Mouse (Mus musculus): ENCODE measurements around the gene Apopt1. TPM values are rescaled to one million over a fixed set of nuclear protein-coding genes. Genes with fewer than 3 reads are reported as not detected.
A peak's percentile ranks its signal among the peaks of the same experiment; 100 is the strongest.
"Not testable (repeated sequence)": the region's sequence is repeated elsewhere in the genome, so short reads cannot be mapped to it uniquely, and the experiment has no call there.

The Apopt1 gene
- polyA plus RNA-seq, 1 experiment from 2014 or later, result 25.8 TPM

- 52% methylated on average over 4 of the region's 4 CpGs for WGBS (ENCODE audit: missing documents)
- Histone ChIP-seq H3K79me2 (ENCODE audit: inconsistent target) (peaks cover 23% of the 10 kb centered on the region; the same call in 1 of the 2 replicates), H3K36me3 (ENCODE audit: inconsistent target) (peaks cover 26% of the 10 kb centered on the region), H3K4me3 (ENCODE audit: inconsistent target) (no peak overlapping the region), H3K27ac (no peak overlapping the region)
Observed at GRCm38 (mm10) chr12:111708181-111708580, 4.9 kb upstream of the Apopt1 start.

DNA sequence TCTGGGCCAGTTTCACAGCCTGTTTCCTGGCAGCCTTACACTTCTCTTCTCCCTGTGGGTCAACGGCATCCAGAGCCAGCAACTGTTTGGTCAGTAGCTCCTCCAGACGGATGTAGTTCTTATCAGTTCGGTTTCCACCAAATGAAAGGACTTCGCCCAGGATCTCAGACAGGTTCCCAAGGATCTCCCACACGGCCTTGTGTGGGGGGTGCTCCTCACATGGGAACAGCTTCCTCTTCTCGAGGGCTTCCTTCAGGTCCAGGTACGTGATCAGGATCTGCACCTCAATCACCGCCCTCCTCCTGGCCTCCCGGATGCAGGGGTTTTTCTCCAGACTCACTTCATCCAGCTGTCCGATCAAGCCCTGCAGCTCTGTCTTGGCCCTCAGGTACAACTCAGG lies 3.0 kb upstream of the Apopt1 start:
- 96% methylated on average over 10 of the region's 10 CpGs for WGBS (ENCODE audit: missing documents)
- H3K79me2 ChIP-seq (ENCODE audit: inconsistent target), result peaks cover 40% of the 10 kb centered on the region; the same call in 1 of the 2 replicates
- H3K27ac ChIP-seq, result no peak overlapping the region
- H3K4me3 ChIP-seq (ENCODE audit: inconsistent target), result no peak overlapping the region
- peaks cover 26% of the 10 kb centered on the region for H3K36me3 ChIP-seq (ENCODE audit: inconsistent target)

GRCm38 (mm10) chr12:111712476-111712875 lies 585 bp upstream of the Apopt1 start:
- H3K79me2 ChIP-seq (ENCODE audit: inconsistent target), result peaks cover 64% of the 10 kb centered on the region; the same call in 1 of the 2 replicates
- no peak overlapping the region for H3K27ac ChIP-seq
- H3K4me3 ChIP-seq (ENCODE audit: inconsistent target), result peak overlapping the region; percentile 65
- 1% methylated on average over 26 of the region's 33 CpGs for WGBS (ENCODE audit: missing documents)
- peaks cover 26% of the 10 kb centered on the region for H3K36me3 ChIP-seq (ENCODE audit: inconsistent target)

GRCm38 (mm10) chr12:111713880-111714279 lies 819 bp downstream of the Apopt1 start:
- 71% methylated on average over 6 of the region's 6 CpGs for WGBS (ENCODE audit: missing documents)
- not testable (repeated sequence) for H3K27ac ChIP-seq
- Histone ChIP-seq H3K79me2 (ENCODE audit: inconsistent target) (peaks cover 77% of the 10 kb centered on the region; the same call in 1 of the 2 replicates), H3K4me3 (ENCODE audit: inconsistent target) (peak overlapping the region; percentile 69), H3K36me3 (ENCODE audit: inconsistent target) (peaks cover 23% of the 10 kb centered on the region)

GRCm38 (mm10) chr12:111716505-111716904 lies 3.4 kb downstream of the Apopt1 start:
- no peak overlapping the region for H3K27ac ChIP-seq
- WGBS (ENCODE audit: missing documents), result 96% methylated on average over 7 of the region's 7 CpGs
- H3K79me2 ChIP-seq (ENCODE audit: inconsistent target), result peaks cover 78% of the 10 kb centered on the region; the same call in 1 of the 2 replicates
- no peak overlapping the region for H3K4me3 ChIP-seq (ENCODE audit: inconsistent target)
- H3K36me3 ChIP-seq (ENCODE audit: inconsistent target), result no peaks in the 10 kb centered on the region

DNA sequence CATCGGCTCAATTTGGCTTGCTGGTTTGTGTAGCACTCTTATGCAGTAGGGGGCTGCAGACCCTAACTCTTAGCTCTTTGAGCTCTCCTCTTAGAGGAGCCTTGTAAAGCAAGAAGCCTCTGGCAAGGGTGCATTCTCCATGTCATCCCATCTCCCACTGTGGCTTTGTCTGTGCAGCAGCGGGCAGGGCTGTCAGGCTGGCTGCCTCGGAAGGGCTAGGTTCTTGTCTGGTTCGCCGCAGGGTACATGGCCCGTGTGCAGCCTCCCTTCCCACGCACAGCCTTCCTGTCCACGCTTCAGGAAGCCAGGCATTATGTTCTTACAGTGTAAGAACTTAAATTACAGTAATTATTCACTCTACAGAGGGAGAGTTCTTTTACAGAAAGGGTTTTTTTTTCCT lies 5.6 kb downstream of the Apopt1 start:
- Histone ChIP-seq H3K27ac (no peak overlapping the region), H3K79me2 (ENCODE audit: inconsistent target) (peaks cover 65% of the 10 kb centered on the region; the same call in 1 of the 2 replicates), H3K36me3 (ENCODE audit: inconsistent target) (peaks cover 2% of the 10 kb centered on the region; the same call in 1 of the 2 replicates), H3K4me3 (ENCODE audit: inconsistent target) (no peak overlapping the region)
- 74% methylated on average over 8 of the region's 8 CpGs for WGBS (ENCODE audit: missing documents)

DNA sequence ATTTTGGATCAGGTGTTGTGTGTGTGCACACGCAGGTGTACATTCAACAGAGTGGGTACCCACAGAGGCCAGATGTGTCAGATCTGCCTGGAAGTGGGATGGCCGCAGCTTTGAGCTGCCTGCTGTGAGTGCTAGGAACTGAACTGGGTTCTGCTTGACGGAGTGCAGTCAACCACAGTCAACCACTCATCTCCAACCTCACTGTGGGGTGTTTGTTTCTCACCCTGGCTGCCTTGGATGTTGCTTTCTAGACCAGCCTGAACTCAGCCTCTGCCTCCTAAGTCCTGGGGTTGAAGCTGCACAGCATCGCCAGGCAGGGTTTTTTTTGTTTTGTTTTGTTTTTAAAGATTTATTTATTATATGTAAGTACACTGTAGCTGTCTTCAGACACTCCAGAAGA lies 7.2 kb downstream of the Apopt1 start:
- Histone ChIP-seq H3K79me2 (ENCODE audit: inconsistent target) (peaks cover 50% of the 10 kb centered on the region; the same call in 1 of the 2 replicates), H3K4me3 (ENCODE audit: inconsistent target) (no peak overlapping the region), H3K27ac (no peak overlapping the region), H3K36me3 (ENCODE audit: inconsistent target) (peaks cover 15% of the 10 kb centered on the region; the same call in 1 of the 2 replicates)
- WGBS (ENCODE audit: missing documents), result 100% methylated on average over 4 of the region's 4 CpGs

DNA sequence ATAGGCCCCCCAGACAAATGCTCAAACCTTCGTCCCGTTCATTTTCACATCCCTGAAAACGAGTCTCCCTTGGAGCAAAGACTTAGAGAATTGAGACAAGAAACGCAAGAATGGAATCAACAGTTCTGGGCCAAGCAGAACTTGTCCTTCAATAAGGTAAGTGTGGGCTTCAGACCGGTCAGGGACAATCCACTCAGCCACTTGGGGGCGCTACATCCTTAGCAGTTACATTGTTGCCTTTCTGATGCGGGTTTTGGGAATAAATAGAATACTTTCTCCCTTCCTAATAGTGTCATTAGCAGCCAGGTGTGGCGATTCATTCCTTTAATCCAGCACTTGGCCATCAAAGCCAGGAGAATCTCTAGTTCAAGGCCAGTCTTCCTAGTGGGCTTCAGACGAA lies 9.6 kb downstream of the Apopt1 start:
- Histone ChIP-seq H3K36me3 (ENCODE audit: inconsistent target) (peaks cover 15% of the 10 kb centered on the region; the same call in 1 of the 2 replicates), H3K79me2 (ENCODE audit: inconsistent target) (peaks cover 26% of the 10 kb centered on the region; the same call in 1 of the 2 replicates), H3K27ac (no peak overlapping the region), H3K4me3 (ENCODE audit: inconsistent target) (no peak overlapping the region)
- WGBS (ENCODE audit: missing documents), result 85% methylated on average over 9 of the region's 9 CpGs

GRCm38 (mm10) chr12:111724638-111725337 lies 11.7 kb downstream of the Apopt1 start:
- Histone ChIP-seq H3K79me2 (ENCODE audit: inconsistent target) (peaks cover 5% of the 10 kb centered on the region; the same call in 1 of the 2 replicates), H3K27ac (no peak overlapping the region), H3K36me3 (ENCODE audit: inconsistent target) (peaks cover 15% of the 10 kb centered on the region; the same call in 1 of the 2 replicates), H3K4me3 (ENCODE audit: inconsistent target) (no peak overlapping the region)
- WGBS (ENCODE audit: missing documents), result 93% methylated on average over 6 of the region's 6 CpGs

GRCm38 (mm10) chr12:111725338-111726121 lies 12.5 kb downstream of the Apopt1 start:
- Histone ChIP-seq H3K4me3 (ENCODE audit: inconsistent target) (no peak overlapping the region), H3K79me2 (ENCODE audit: inconsistent target) (no peaks in the 10 kb centered on the region), H3K36me3 (ENCODE audit: inconsistent target) (peaks cover 15% of the 10 kb centered on the region; the same call in 1 of the 2 replicates), H3K27ac (no peak overlapping the region)
- 88% methylated on average over 12 of the region's 12 CpGs for WGBS (ENCODE audit: missing documents)

DNA sequence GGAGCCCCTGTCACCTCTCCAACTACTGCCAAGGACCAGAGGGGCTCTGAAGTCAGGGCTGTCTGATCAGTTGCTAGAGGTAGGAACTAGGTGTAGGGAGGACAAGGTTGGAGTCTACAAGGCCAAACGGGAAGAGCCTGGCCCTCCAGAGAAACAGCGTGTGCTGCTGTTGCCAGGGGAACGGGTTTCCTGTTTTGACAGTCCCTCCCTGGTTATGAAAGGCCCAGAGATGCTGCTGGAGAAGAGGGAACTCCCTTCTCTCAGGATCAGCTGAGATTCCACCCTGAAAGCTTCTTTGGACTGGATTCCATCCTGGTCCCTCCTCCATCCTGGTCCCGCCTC lies 13.0 kb downstream of the Apopt1 start:
- Histone ChIP-seq H3K79me2 (ENCODE audit: inconsistent target) (no peaks in the 10 kb centered on the region), H3K4me3 (ENCODE audit: inconsistent target) (no peak overlapping the region), H3K36me3 (ENCODE audit: inconsistent target) (peaks cover 15% of the 10 kb centered on the region; the same call in 1 of the 2 replicates), H3K27ac (no peak overlapping the region)
- 34% methylated on average over 4 of the region's 4 CpGs for WGBS (ENCODE audit: missing documents)

DNA sequence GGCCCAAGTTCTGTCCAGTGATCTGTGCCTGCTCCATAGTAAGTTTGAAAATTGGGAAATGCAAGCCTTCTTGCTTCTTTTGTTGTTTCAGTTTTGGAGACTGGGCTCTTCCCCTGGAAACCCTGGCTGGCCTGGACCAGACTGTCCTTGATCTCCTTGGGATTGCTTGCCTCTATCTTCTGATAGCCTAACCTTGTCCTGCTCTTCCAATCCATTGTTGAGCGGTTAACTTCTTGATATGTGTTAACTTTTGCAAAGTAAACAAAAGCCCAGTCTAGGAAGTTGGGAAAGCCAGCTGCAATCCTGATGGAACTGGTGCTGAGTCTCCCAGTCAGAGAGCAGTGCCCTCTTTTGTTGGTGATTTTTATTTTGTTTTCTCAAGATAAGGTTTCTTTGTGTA lies 14.9 kb downstream of the Apopt1 start:
- 100% methylated on average over 1 of the region's 1 CpGs for WGBS (ENCODE audit: missing documents)
- Histone ChIP-seq H3K36me3 (ENCODE audit: inconsistent target) (peaks cover 15% of the 10 kb centered on the region; the same call in 1 of the 2 replicates), H3K79me2 (ENCODE audit: inconsistent target) (no peaks in the 10 kb centered on the region), H3K27ac (no peak overlapping the region), H3K4me3 (ENCODE audit: inconsistent target) (no peak overlapping the region)

DNA sequence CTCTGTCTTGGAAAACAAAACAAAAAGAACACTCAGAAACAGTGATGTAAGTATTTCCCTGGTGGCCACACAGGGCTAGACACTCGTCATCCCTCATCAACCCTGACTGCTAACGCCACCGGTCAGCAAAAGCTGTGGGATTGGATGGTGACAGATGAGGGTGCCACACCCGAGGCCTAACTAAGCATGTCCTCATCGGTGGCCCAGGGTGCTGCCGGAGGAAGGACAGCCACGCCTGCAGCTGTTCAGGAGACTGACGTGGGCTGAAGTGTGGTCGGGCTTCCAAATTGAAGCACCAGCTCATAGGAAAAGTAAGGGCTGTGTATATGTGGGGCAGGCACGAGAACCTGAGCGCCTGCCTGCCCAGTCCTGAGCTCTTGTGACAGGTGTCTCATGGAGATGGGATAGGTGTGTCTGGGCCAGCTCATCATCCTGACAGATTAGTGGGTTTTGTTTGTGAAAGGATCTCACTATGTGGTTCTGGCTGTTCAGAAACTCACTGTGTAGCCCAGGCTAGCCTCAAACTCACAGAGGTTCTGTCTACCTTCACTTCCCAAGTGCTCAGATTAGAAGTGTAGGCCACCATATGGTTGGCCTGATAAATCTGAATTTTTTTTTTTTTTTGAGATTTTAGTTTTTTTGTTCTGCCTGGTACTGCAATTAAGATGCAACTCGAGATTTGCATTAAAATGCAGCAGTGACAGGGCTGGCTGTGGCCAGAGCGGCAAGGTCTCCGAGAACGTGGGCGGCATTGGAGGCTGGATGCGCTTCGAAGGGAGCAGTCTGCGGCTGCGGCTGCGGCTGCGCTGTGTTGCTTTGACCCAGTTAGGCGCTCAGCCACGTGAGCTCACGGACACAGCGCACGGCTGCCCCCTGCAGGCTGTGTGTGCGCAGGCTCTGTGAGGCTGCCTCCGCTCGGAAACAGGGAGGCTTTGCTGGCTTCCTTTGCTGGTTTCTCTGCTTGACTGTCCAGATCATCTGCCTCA lies 19.1 kb downstream of the Apopt1 start:
- Histone ChIP-seq H3K79me2 (ENCODE audit: inconsistent target) (no peaks in the 10 kb centered on the region), H3K27ac (no peak overlapping the region), H3K4me3 (ENCODE audit: inconsistent target) (no peak overlapping the region), H3K36me3 (ENCODE audit: inconsistent target) (no peaks in the 10 kb centered on the region; the same call in 1 of the 2 replicates)
- 34% methylated on average over 30 of the region's 30 CpGs for WGBS (ENCODE audit: missing documents)

DNA sequence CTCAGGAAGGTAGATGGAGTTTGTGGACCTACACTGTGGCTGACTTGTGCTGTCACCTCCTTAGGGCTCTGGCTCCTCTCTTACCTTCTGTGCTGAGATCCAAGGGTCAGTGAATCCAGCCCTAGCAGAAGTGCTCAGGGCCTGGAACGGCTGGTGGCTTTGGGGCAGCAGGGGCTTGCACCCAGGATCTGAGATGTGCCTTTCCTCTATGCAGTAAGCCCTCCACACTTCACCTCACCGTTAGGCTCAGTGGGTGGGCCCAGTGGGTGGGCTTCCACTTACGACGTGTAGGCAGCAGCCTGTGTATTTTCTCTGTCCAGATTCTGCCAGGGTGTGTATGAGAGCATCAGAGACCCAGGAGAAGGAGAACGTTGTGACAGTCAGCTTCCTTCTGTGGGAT lies 19.9 kb downstream of the Apopt1 start:
- no peak overlapping the region for H3K27ac ChIP-seq
- no peak overlapping the region for H3K4me3 ChIP-seq (ENCODE audit: inconsistent target)
- H3K79me2 ChIP-seq (ENCODE audit: inconsistent target), result no peaks in the 10 kb centered on the region
- no peaks in the 10 kb centered on the region for H3K36me3 ChIP-seq (ENCODE audit: inconsistent target)
- 86% methylated on average over 5 of the region's 5 CpGs for WGBS (ENCODE audit: missing documents)

Data from macrophage (primary cell).